Mouse (Mus musculus): ENCODE data around the gene Coro7. TPM values are rescaled to one million over a fixed set of nuclear protein-coding genes. Genes with fewer than 3 reads are reported as not detected.

The Coro7 gene
- polyA plus RNA-seq, 1 experiment from 2014 or later: 18.6 TPM

- peak overlapping the region; percentile 97 for H3K27ac ChIP-seq
- H3K4me1 ChIP-seq (replicated peaks): peaks cover 87% of the 10 kb centered on the region
- H3K4me3 ChIP-seq (replicated peaks): no peak overlapping the region
- H3K4me2 ChIP-seq: no peak overlapping the region
- no peak for ATAC-seq (ENCODE audit: insufficient number of reproducible peaks, insufficient read depth, low FRiP score, low TSS enrichment, low read depth)
- H3K36me3 ChIP-seq: peaks cover 40% of the 10 kb centered on the region
- 24% methylated on average over 11 of the region's 11 CpGs for WGBS
- no peak overlapping the region; the same call in 1 of the 2 replicates for H3K9ac ChIP-seq (replicated peaks)
- no peaks in the 10 kb centered on the region for H3K9me3 ChIP-seq
- no peaks in the 10 kb centered on the region for H3K27me3 ChIP-seq
These were observed 23.6 kb downstream of the Coro7 start for GRCm38 (mm10) chr16:4655764-4656570.

- Histone ChIP-seq H3K36me3 (peaks cover 43% of the 10 kb centered on the region), H3K9ac (replicated peaks) (no peak overlapping the region), H3K27ac (peak overlapping the region; percentile 97), H3K27me3 (no peaks in the 10 kb centered on the region), H3K9me3 (no peaks in the 10 kb centered on the region), H3K4me2 (no peak overlapping the region), H3K4me1 (replicated peaks) (peaks cover 93% of the 10 kb centered on the region), H3K4me3 (replicated peaks) (no peak overlapping the region)
- WGBS: 64% methylated on average over 4 of the region's 4 CpGs
- ATAC-seq (ENCODE audit: insufficient number of reproducible peaks, insufficient read depth, low FRiP score, low TSS enrichment, low read depth): no peak
These were observed 24.3 kb downstream of the Coro7 start for GRCm38 (mm10) chr16:4655251-4655734.

- no peak for ATAC-seq (ENCODE audit: insufficient number of reproducible peaks, insufficient read depth, low FRiP score, low TSS enrichment, low read depth)
- Histone ChIP-seq H3K4me3 (replicated peaks) (no peak overlapping the region), H3K27me3 (no peaks in the 10 kb centered on the region), H3K4me1 (replicated peaks) (peaks cover 96% of the 10 kb centered on the region), H3K27ac (peak overlapping the region; percentile 97), H3K9me3 (no peaks in the 10 kb centered on the region), H3K4me2 (no peak overlapping the region), H3K9ac (replicated peaks) (no peak overlapping the region), H3K36me3 (peaks cover 49% of the 10 kb centered on the region)
- 77% methylated on average over 10 of the region's 10 CpGs for WGBS
These were observed 24.9 kb downstream of the Coro7 start for GRCm38 (mm10) chr16:4654706-4655105.

GRCm38 (mm10) chr16:4652707-4653416 lies 26.7 kb downstream of the Coro7 start:
- Histone ChIP-seq H3K4me1 (replicated peaks) (peaks cover 99% of the 10 kb centered on the region), H3K27ac (peak overlapping the region; percentile 97), H3K9me3 (no peaks in the 10 kb centered on the region), H3K27me3 (no peaks in the 10 kb centered on the region), H3K36me3 (peaks cover 67% of the 10 kb centered on the region), H3K9ac (replicated peaks) (peak overlapping the region; percentile 19), H3K4me3 (replicated peaks) (no peak overlapping the region), H3K4me2 (peak overlapping the region; percentile 44)
- 44% methylated on average over 4 of the region's 4 CpGs for WGBS
- ATAC-seq (ENCODE audit: insufficient number of reproducible peaks, insufficient read depth, low FRiP score, low TSS enrichment, low read depth): no peak

- ATAC-seq (ENCODE audit: insufficient number of reproducible peaks, insufficient read depth, low FRiP score, low TSS enrichment, low read depth): peak; percentile 93
- Histone ChIP-seq H3K9me3 (no peaks in the 10 kb centered on the region), H3K27ac (peak overlapping the region; percentile 97), H3K4me1 (replicated peaks) (peaks cover 99% of the 10 kb centered on the region), H3K27me3 (no peaks in the 10 kb centered on the region), H3K4me2 (peak overlapping the region; percentile 44), H3K36me3 (peaks cover 80% of the 10 kb centered on the region), H3K4me3 (replicated peaks) (no peak overlapping the region), H3K9ac (replicated peaks) (peak overlapping the region; percentile 27; the same call in 1 of the 2 replicates)
- WGBS: 7% methylated on average over 7 of the region's 7 CpGs
These were observed 28.0 kb downstream of the Coro7 start for GRCm38 (mm10) chr16:4651624-4652023.

GRCm38 (mm10) chr16:4651081-4651480 lies 28.5 kb downstream of the Coro7 start:
- Histone ChIP-seq H3K36me3 (peaks cover 84% of the 10 kb centered on the region), H3K4me1 (replicated peaks) (peaks cover 99% of the 10 kb centered on the region), H3K4me2 (peak overlapping the region; percentile 44), H3K4me3 (replicated peaks) (no peak overlapping the region), H3K27me3 (no peaks in the 10 kb centered on the region), H3K27ac (peak overlapping the region; percentile 97), H3K9me3 (no peaks in the 10 kb centered on the region), H3K9ac (replicated peaks) (no peak overlapping the region; the same call in 1 of the 2 replicates)
- no peak for ATAC-seq (ENCODE audit: insufficient number of reproducible peaks, insufficient read depth, low FRiP score, low TSS enrichment, low read depth)
- WGBS: 76% methylated on average over 1 of the region's 1 CpGs

GRCm38 (mm10) chr16:4650161-4650560 lies 29.4 kb downstream of the Coro7 start:
- Histone ChIP-seq H3K9me3 (no peaks in the 10 kb centered on the region), H3K4me1 (replicated peaks) (peaks cover 99% of the 10 kb centered on the region), H3K4me3 (replicated peaks) (no peak overlapping the region), H3K36me3 (peaks cover 83% of the 10 kb centered on the region), H3K27me3 (no peaks in the 10 kb centered on the region), H3K9ac (replicated peaks) (no peak overlapping the region; the same call in 1 of the 2 replicates), H3K4me2 (no peak overlapping the region), H3K27ac (peak overlapping the region; percentile 97)
- no peak for ATAC-seq (ENCODE audit: insufficient number of reproducible peaks, insufficient read depth, low FRiP score, low TSS enrichment, low read depth)
- WGBS: 88% methylated on average over 3 of the region's 3 CpGs

GRCm38 (mm10) chr16:4649692-4650091 lies 29.9 kb downstream of the Coro7 start:
- Histone ChIP-seq H3K9me3 (no peaks in the 10 kb centered on the region), H3K4me3 (replicated peaks) (no peak overlapping the region), H3K36me3 (peaks cover 81% of the 10 kb centered on the region), H3K4me1 (replicated peaks) (peaks cover 99% of the 10 kb centered on the region), H3K9ac (replicated peaks) (no peak overlapping the region; the same call in 1 of the 2 replicates), H3K4me2 (no peak overlapping the region), H3K27me3 (no peaks in the 10 kb centered on the region), H3K27ac (peak overlapping the region; percentile 97)
- WGBS: 90% methylated on average over 11 of the region's 11 CpGs
- no peak for ATAC-seq (ENCODE audit: insufficient number of reproducible peaks, insufficient read depth, low FRiP score, low TSS enrichment, low read depth)

GRCm38 (mm10) chr16:4649211-4649610 lies 30.4 kb downstream of the Coro7 start:
- Histone ChIP-seq H3K4me3 (replicated peaks) (no peak overlapping the region), H3K9ac (replicated peaks) (no peak overlapping the region; the same call in 1 of the 2 replicates), H3K9me3 (no peaks in the 10 kb centered on the region), H3K4me2 (no peak overlapping the region), H3K36me3 (peaks cover 83% of the 10 kb centered on the region), H3K27me3 (no peaks in the 10 kb centered on the region), H3K4me1 (replicated peaks) (peaks cover 99% of the 10 kb centered on the region), H3K27ac (peak overlapping the region; percentile 97)
- 85% methylated on average over 5 of the region's 5 CpGs for WGBS
- no peak for ATAC-seq (ENCODE audit: insufficient number of reproducible peaks, insufficient read depth, low FRiP score, low TSS enrichment, low read depth)

GRCm38 (mm10) chr16:4648416-4649023 lies 31.1 kb downstream of the Coro7 start:
- H3K27ac ChIP-seq: peak overlapping the region; percentile 97
- WGBS: 90% methylated on average over 28 of the region's 28 CpGs
- no peak for ATAC-seq (ENCODE audit: insufficient number of reproducible peaks, insufficient read depth, low FRiP score, low TSS enrichment, low read depth)

GRCm38 (mm10) chr16:4647651-4648141 lies 31.9 kb downstream of the Coro7 start:
- no peak overlapping the region for H3K4me3 ChIP-seq (replicated peaks)
- peak overlapping the region; percentile 74 for H3K27ac ChIP-seq
- ATAC-seq (ENCODE audit: insufficient number of reproducible peaks, insufficient read depth, low FRiP score, low TSS enrichment, low read depth): no peak
- H3K9me3 ChIP-seq: no peaks in the 10 kb centered on the region
- no peaks in the 10 kb centered on the region for H3K27me3 ChIP-seq
- peaks cover 85% of the 10 kb centered on the region for H3K36me3 ChIP-seq
- H3K4me1 ChIP-seq (replicated peaks): peaks cover 99% of the 10 kb centered on the region
- no peak overlapping the region for H3K9ac ChIP-seq (replicated peaks)
- H3K4me2 ChIP-seq: peak overlapping the region; percentile 6; the same call in 1 of the 2 replicates
- 73% methylated on average over 13 of the region's 13 CpGs for WGBS

More at GRCm38 (mm10) chr16:4648416-4649023, 31.1 kb downstream of the Coro7 start:
- Histone ChIP-seq H3K36me3 (peaks cover 85% of the 10 kb centered on the region), H3K9ac (replicated peaks) (no peak overlapping the region), H3K4me2 (no peak overlapping the region), H3K4me1 (replicated peaks) (peaks cover 99% of the 10 kb centered on the region), H3K4me3 (replicated peaks) (no peak overlapping the region), H3K27me3 (no peaks in the 10 kb centered on the region), H3K9me3 (no peaks in the 10 kb centered on the region)
